Mouse (Mus musculus): ENCODE results near the gene Adam4.
"Not testable (repeated sequence)": the region's sequence is repeated elsewhere in the genome, so short reads cannot be mapped to it uniquely, and the experiment has no call there.

Gene Adam4

GRCm38 (mm10) chr12:81421846-81422245, at the start of gene Adam4:
Adam4 (minus strand) TSS chr12:81421946.
- DNase-seq (ENCODE audit: low spot score in 2 of 2) = no peak

- DNase-seq (ENCODE audit: low spot score in 2 of 2) = not testable (repeated sequence)
Measured at GRCm38 (mm10) chr12:81459051-81459450, 37.3 kb upstream of the Adam4 start.

GRCm38 (mm10) chr12:81438985-81439384, 17.2 kb upstream of the Adam4 start:
- not testable (repeated sequence) for DNase-seq (ENCODE audit: low spot score in 2 of 2)

DNA sequence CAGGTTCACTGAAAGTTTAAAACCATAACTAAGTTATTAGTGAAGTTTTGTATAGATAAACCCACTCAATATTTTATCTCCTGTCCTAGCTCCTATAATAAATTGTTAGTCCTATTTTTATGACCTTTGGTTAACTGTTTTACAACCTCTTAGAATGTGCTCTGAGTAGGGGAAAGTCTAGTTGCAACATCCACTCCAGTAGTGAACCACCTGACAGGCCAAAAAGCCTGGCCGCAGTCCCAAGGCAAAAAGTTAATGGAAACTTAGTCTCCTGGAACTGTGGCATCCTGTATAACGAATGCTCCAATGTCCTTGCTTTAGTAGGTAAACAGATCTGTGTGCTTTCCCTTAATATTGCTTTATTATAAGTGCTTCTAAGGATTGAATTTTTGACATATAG, 13.0 kb upstream of the Adam4 start:
- not testable (repeated sequence) for DNase-seq (ENCODE audit: low spot score in 2 of 2)

GRCm38 (mm10) chr12:81413211-81413610, 8.5 kb downstream of the Adam4 start:
- DNase-seq (ENCODE audit: low spot score in 2 of 2) = no peak

GRCm38 (mm10) chr12:81408966-81409365, 12.8 kb downstream of the Adam4 start:
- DNase-seq (ENCODE audit: low spot score in 2 of 2) = no peak

DNA sequence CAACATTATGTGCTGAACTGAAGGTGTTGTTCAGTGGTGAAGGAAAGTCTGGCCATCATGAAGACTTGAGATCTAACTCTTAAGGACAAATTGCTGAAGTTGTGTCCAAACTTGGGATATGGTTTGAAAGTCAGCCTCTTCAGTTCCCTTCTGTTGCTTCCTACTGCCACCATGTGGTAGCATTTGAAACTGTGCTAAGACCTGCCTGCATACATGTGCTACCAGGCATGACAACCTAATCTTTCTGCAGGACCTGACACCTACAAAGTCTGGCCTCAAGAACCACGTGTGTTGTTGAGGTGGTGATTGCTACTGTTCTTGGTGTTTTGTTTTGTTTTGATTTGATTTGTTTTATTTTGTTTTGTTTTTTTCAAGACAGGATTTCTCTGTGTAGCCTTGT, 19.6 kb downstream of the Adam4 start:
- peak; percentile 21 to 61 for DNase-seq (ENCODE audit: low spot score in 2 of 2)

- not testable (repeated sequence) for DNase-seq (ENCODE audit: low spot score in 2 of 2)
Measured at GRCm38 (mm10) chr12:81379364-81379763, 42.4 kb downstream of the Adam4 start, which contains the start of gene Gm4787. Gm4787 (minus strand) TSS chr12:81379464.
